Mouse (Mus musculus): ENCODE data around the gene Tmem163. TPM values are rescaled to one million over a fixed set of nuclear protein-coding genes. Genes with fewer than 3 reads are reported as not detected.

The Tmem163 gene
- polyA plus RNA-seq, 1 experiment from 2014 or later, result 8.7 TPM

GRCm38 (mm10) chr1:127482911-127483310 lies 196.4 kb downstream of the Tmem163 start:
- H3K4me1 ChIP-seq, result no peaks in the 10 kb centered on the region
- H3K36me3 ChIP-seq, result 0 out of 2 replicates have a peak, but pooled peaks cover 10% of the 10 kb centered on the region
- no peak overlapping the region for H3K9ac ChIP-seq
- ATAC-seq (ENCODE audit: insufficient number of reproducible peaks, insufficient read depth, low FRiP score, low TSS enrichment), result no peak
- no peaks in the 10 kb centered on the region for H3K27me3 ChIP-seq
- no peaks in the 10 kb centered on the region for H3K9me3 ChIP-seq
- no peak overlapping the region for H3K4me2 ChIP-seq (replicated peaks)
- no peak overlapping the region for H3K4me3 ChIP-seq
- no peak overlapping the region for H3K27ac ChIP-seq
- WGBS, result 71% methylated on average over 10 of the region's 10 CpGs

- H3K9ac ChIP-seq, result no peak overlapping the region
- no peak overlapping the region for H3K27ac ChIP-seq
- WGBS, result 93% methylated on average over 5 of the region's 5 CpGs
These were observed 203.6 kb downstream of the Tmem163 start for GRCm38 (mm10) chr1:127475756-127476155.

GRCm38 (mm10) chr1:127470175-127470574 lies 209.2 kb downstream of the Tmem163 start:
- Histone ChIP-seq H3K4me2 (replicated peaks) (no peak overlapping the region), H3K9ac (no peak overlapping the region), H3K27me3 (no peaks in the 10 kb centered on the region), H3K4me1 (no peaks in the 10 kb centered on the region), H3K27ac (no peak overlapping the region), H3K4me3 (no peak overlapping the region), H3K36me3 (peaks cover 9% of the 10 kb centered on the region), H3K9me3 (no peaks in the 10 kb centered on the region)
- ATAC-seq (ENCODE audit: insufficient number of reproducible peaks, insufficient read depth, low FRiP score, low TSS enrichment), result no peak
- WGBS, result 82% methylated on average over 4 of the region's 4 CpGs

More at GRCm38 (mm10) chr1:127475756-127476155, 203.6 kb downstream of the Tmem163 start:
- no peak overlapping the region for H3K4me3 ChIP-seq
- no peaks in the 10 kb centered on the region for H3K27me3 ChIP-seq
- H3K4me2 ChIP-seq (replicated peaks), result no peak overlapping the region
- ATAC-seq (ENCODE audit: insufficient number of reproducible peaks, insufficient read depth, low FRiP score, low TSS enrichment), result no peak
- H3K36me3 ChIP-seq, result peaks cover 12% of the 10 kb centered on the region
- no peaks in the 10 kb centered on the region for H3K4me1 ChIP-seq
- no peaks in the 10 kb centered on the region for H3K9me3 ChIP-seq

GRCm38 (mm10) chr1:127467238-127467637 lies 212.1 kb downstream of the Tmem163 start:
- peaks cover 9% of the 10 kb centered on the region for H3K36me3 ChIP-seq
- H3K27me3 ChIP-seq, result no peaks in the 10 kb centered on the region
- no peak overlapping the region for H3K4me3 ChIP-seq
- no peaks in the 10 kb centered on the region for H3K4me1 ChIP-seq
- ATAC-seq (ENCODE audit: insufficient number of reproducible peaks, insufficient read depth, low FRiP score, low TSS enrichment), result no peak
- no peak overlapping the region for H3K4me2 ChIP-seq (replicated peaks)
- H3K9ac ChIP-seq, result no peak overlapping the region
- no peaks in the 10 kb centered on the region for H3K9me3 ChIP-seq
- 97% methylated on average over 5 of the region's 5 CpGs for WGBS
- no peak overlapping the region for H3K27ac ChIP-seq

GRCm38 (mm10) chr1:127465292-127465691 lies 214.1 kb downstream of the Tmem163 start:
- Histone ChIP-seq H3K4me3 (no peak overlapping the region), H3K9ac (no peak overlapping the region), H3K27ac (no peak overlapping the region), H3K9me3 (no peaks in the 10 kb centered on the region), H3K4me2 (replicated peaks) (no peak overlapping the region), H3K4me1 (no peaks in the 10 kb centered on the region), H3K36me3 (0 out of 2 replicates have a peak, but pooled peaks cover under 1% of the 10 kb centered on the region), H3K27me3 (no peaks in the 10 kb centered on the region)
- 61% methylated on average over 6 of the region's 6 CpGs for whole genome bisulfite sequencing
- no peak for ATAC-seq (ENCODE audit: insufficient number of reproducible peaks, insufficient read depth, low FRiP score, low TSS enrichment)

- H3K27ac ChIP-seq, result no peak overlapping the region
- ATAC-seq (ENCODE audit: insufficient number of reproducible peaks, insufficient read depth, low FRiP score, low TSS enrichment), result no peak
- H3K9ac ChIP-seq, result no peak overlapping the region
- peaks cover 4% of the 10 kb centered on the region; the same call in 1 of the 2 replicates for H3K36me3 ChIP-seq
- no peak overlapping the region for H3K4me2 ChIP-seq (replicated peaks)
- 87% methylated on average over 6 of the region's 6 CpGs for WGBS
- no peaks in the 10 kb centered on the region for H3K9me3 ChIP-seq
- H3K27me3 ChIP-seq, result no peaks in the 10 kb centered on the region
- no peaks in the 10 kb centered on the region for H3K4me1 ChIP-seq
- H3K4me3 ChIP-seq, result no peak overlapping the region
These were observed 215.3 kb downstream of the Tmem163 start for GRCm38 (mm10) chr1:127464041-127464440.

GRCm38 (mm10) chr1:127461017-127461416 lies 218.3 kb downstream of the Tmem163 start:
- Histone ChIP-seq H3K4me2 (replicated peaks) (no peak overlapping the region), H3K4me1 (no peaks in the 10 kb centered on the region), H3K27ac (no peak overlapping the region), H3K9me3 (no peaks in the 10 kb centered on the region), H3K36me3 (peaks cover 4% of the 10 kb centered on the region; the same call in 1 of the 2 replicates), H3K4me3 (no peak overlapping the region), H3K9ac (no peak overlapping the region), H3K27me3 (no peaks in the 10 kb centered on the region)
- no peak for ATAC-seq (ENCODE audit: insufficient number of reproducible peaks, insufficient read depth, low FRiP score, low TSS enrichment)
- WGBS, result 84% methylated on average over 9 of the region's 9 CpGs

- WGBS, result 58% methylated on average over 7 of the region's 7 CpGs
- H3K9me3 ChIP-seq, result no peaks in the 10 kb centered on the region
- H3K4me2 ChIP-seq (replicated peaks), result no peak overlapping the region
- no peak overlapping the region for H3K9ac ChIP-seq
- H3K36me3 ChIP-seq, result peaks cover 4% of the 10 kb centered on the region; the same call in 1 of the 2 replicates
- no peaks in the 10 kb centered on the region for H3K27me3 ChIP-seq
- ATAC-seq (ENCODE audit: insufficient number of reproducible peaks, insufficient read depth, low FRiP score, low TSS enrichment), result no peak
- no peak overlapping the region for H3K27ac ChIP-seq
- no peaks in the 10 kb centered on the region for H3K4me1 ChIP-seq
- H3K4me3 ChIP-seq, result no peak overlapping the region
These were observed 219.8 kb downstream of the Tmem163 start for GRCm38 (mm10) chr1:127459576-127459975.

GRCm38 (mm10) chr1:127459015-127459451 lies 220.3 kb downstream of the Tmem163 start:
- Histone ChIP-seq H3K36me3 (peaks cover 4% of the 10 kb centered on the region; the same call in 1 of the 2 replicates), H3K4me1 (no peaks in the 10 kb centered on the region), H3K27me3 (no peaks in the 10 kb centered on the region), H3K9ac (no peak overlapping the region), H3K4me2 (replicated peaks) (no peak overlapping the region), H3K27ac (no peak overlapping the region), H3K4me3 (no peak overlapping the region), H3K9me3 (no peaks in the 10 kb centered on the region)
- no peak; the same call in 1 of the 2 replicates for ATAC-seq (ENCODE audit: insufficient number of reproducible peaks, insufficient read depth, low FRiP score, low TSS enrichment)
- 14% methylated on average over 6 of the region's 6 CpGs for WGBS

GRCm38 (mm10) chr1:127453397-127453796 lies 226.0 kb downstream of the Tmem163 start:
- 88% methylated on average over 6 of the region's 6 CpGs for WGBS

GRCm38 (mm10) chr1:127444836-127445485 lies 234.4 kb downstream of the Tmem163 start:
- Histone ChIP-seq H3K4me1 (peaks cover 48% of the 10 kb centered on the region), H3K27me3 (no peaks in the 10 kb centered on the region), H3K36me3 (peaks cover 13% of the 10 kb centered on the region), H3K9ac (no peak overlapping the region), H3K4me2 (replicated peaks) (no peak overlapping the region), H3K4me3 (no peak overlapping the region), H3K27ac (peak overlapping the region; percentile 74), H3K9me3 (0 out of 2 replicates have a peak, but pooled peaks cover 7% of the 10 kb centered on the region)
- 29% methylated on average over 5 of the region's 5 CpGs for WGBS
- no peak for ATAC-seq (ENCODE audit: insufficient number of reproducible peaks, insufficient read depth, low FRiP score, low TSS enrichment)

More at GRCm38 (mm10) chr1:127453397-127453796, 226.0 kb downstream of the Tmem163 start:
- ATAC-seq (ENCODE audit: insufficient number of reproducible peaks, insufficient read depth, low FRiP score, low TSS enrichment), result no peak
- Histone ChIP-seq H3K27ac (no peak overlapping the region), H3K36me3 (peaks cover 5% of the 10 kb centered on the region), H3K27me3 (no peaks in the 10 kb centered on the region), H3K9ac (no peak overlapping the region), H3K4me2 (replicated peaks) (no peak overlapping the region), H3K4me3 (no peak overlapping the region), H3K9me3 (0 out of 2 replicates have a peak, but pooled peaks cover 6% of the 10 kb centered on the region), H3K4me1 (no peaks in the 10 kb centered on the region)

Measured in embryonic facial prominence, embryonic 12.5 days (tissue).